In genomic region chr3:79475980-79476379, GRCm38 (mm10) we compare ENCODE assay signal across 18 mouse cellular contexts.
DNase-seq lines count a peak whose midpoint lies in the region; ATAC-seq and TF ChIP-seq lines count a peak whose summit lies in the region.
"Had no signal": no experiment of that assay in that cellular context is flagged by ENCODE, and none has a peak within 500 bp of the region (broad histone marks: within the 10 kb centered on the region; RNA-seq: fewer than 3 reads in every experiment).

No protein-coding gene starts in this region.

- H3K9ac ChIP-seq in heart, embryonic 11.5 days (ENCODE audit: low read depth, low read length) = no peak overlapping the region
- no peak overlapping the region for H3K9ac ChIP-seq in heart, postnatal 0 days (replicated peaks; ENCODE audit: low read depth, low read length)
- H3K9ac ChIP-seq: embryonic facial prominence, embryonic 13.5 days; lung, embryonic 14.5 days; midbrain, embryonic 15.5 days; neural tube, embryonic 13.5 days had no signal

- H3K4me2 ChIP-seq in heart, embryonic 11.5 days = no peak overlapping the region
- no peak overlapping the region for H3K4me2 ChIP-seq in heart, postnatal 0 days (ENCODE audit: low read depth, low read length)
- H3K4me2 ChIP-seq: embryonic facial prominence, embryonic 13.5 days; liver, embryonic 11.5 days; lung, embryonic 14.5 days; midbrain, embryonic 15.5 days; neural tube, embryonic 13.5 days had no signal

- H3K9me3 ChIP-seq in heart, embryonic 11.5 days (replicated peaks; ENCODE audit: control insufficient read depth, low read length) = no peaks in the 10 kb centered on the region
- H3K9me3 ChIP-seq in heart, postnatal 0 days (replicated peaks; ENCODE audit: control insufficient read depth, low read length) = no peaks in the 10 kb centered on the region
- H3K9me3 ChIP-seq: embryonic facial prominence, embryonic 13.5 days; midbrain, embryonic 15.5 days; neural tube, embryonic 13.5 days had no signal

- H3K27ac ChIP-seq in heart, embryonic 11.5 days (ENCODE audit: low read depth, low read length) = no peak overlapping the region
- H3K27ac ChIP-seq in heart, postnatal 0 days (ENCODE audit: low read depth) = peak overlapping the region; percentile 57
- H3K27ac ChIP-seq: embryonic facial prominence, embryonic 13.5 days; macrophage; midbrain, embryonic 15.5 days; neural tube, embryonic 13.5 days had no signal

- intact Hi-C loops in left cerebral cortex, postnatal 4 days (cut with DNase I) = no loop called here

- peaks cover 8% of the 10 kb centered on the region for H3K36me3 ChIP-seq in heart, embryonic 11.5 days (ENCODE audit: control insufficient read depth, insufficient read depth, low read length)
- H3K36me3 ChIP-seq in heart, postnatal 0 days (replicated peaks; ENCODE audit: control insufficient read depth, insufficient read depth, low read length) = peaks cover 45% of the 10 kb centered on the region

- no peak for TF ChIP-seq EP300 in heart, postnatal 0 days (IDR thresholded peaks at IDR 0.05; ENCODE audit: low read depth)

- no peak overlapping the region for H3K4me3 ChIP-seq in heart, embryonic 11.5 days (ENCODE audit: low read depth, low read length)
- H3K4me3 ChIP-seq in heart, postnatal 0 days (ENCODE audit: low read depth, low read length) = no peak overlapping the region
- H3K4me3 ChIP-seq: embryonic facial prominence, embryonic 13.5 days; midbrain, embryonic 15.5 days; neural tube, embryonic 13.5 days had no signal

- no peak for ATAC-seq in heart, embryonic 11.5 days (replicated peaks; ENCODE audit: insufficient number of reproducible peaks, low FRiP score, low TSS enrichment)
- ATAC-seq in heart, postnatal 0 days (ENCODE audit: insufficient read depth, low read depth) = no peak
- ATAC-seq: midbrain, embryonic 15.5 days; Patski had no signal

- no peaks in the 10 kb centered on the region; the same call in 1 of the 2 replicates for H3K4me1 ChIP-seq in heart, embryonic 11.5 days (ENCODE audit: control insufficient read depth, insufficient read depth, low read length)
- peaks cover 9% of the 10 kb centered on the region for H3K4me1 ChIP-seq in heart, postnatal 0 days (ENCODE audit: control insufficient read depth, insufficient read depth)
- H3K4me1 ChIP-seq: embryonic facial prominence, embryonic 13.5 days; midbrain, embryonic 15.5 days had no signal

- DNase-seq in heart, adult 18-20 months = peak; percentile 59 to 61
- DNase-seq in left cerebral cortex, postnatal 4 days = peak; percentile 75
- DNase-seq in left cerebral cortex, adult 9 months (ENCODE audit: low spot score in 2 of 2) = no peak
- peak; percentile 42 for DNase-seq in cerebellum, adult 8-10 months
- no peak for DNase-seq in heart, postnatal 0 days (ENCODE audit: low spot score)
- DNase-seq in natural killer cell, adult 2 months (ENCODE audit: low spot score in 2 of 2) = no peak
- DNase-seq in frontal cortex, postnatal 25 days (ENCODE audit: low spot score in 2 of 2) = no peak
- DNase-seq: B cell, adult 2 months; lung, embryonic 14.5 days; right cerebral cortex, postnatal 25 days; thymus, adult 2 months had no signal

- no peaks in the 10 kb centered on the region for H3K27me3 ChIP-seq in heart, embryonic 11.5 days (ENCODE audit: control insufficient read depth, insufficient read depth, low read length)
- H3K27me3 ChIP-seq in heart, postnatal 0 days (ENCODE audit: control insufficient read depth, insufficient read depth, low read length) = no peaks in the 10 kb centered on the region
- H3K27me3 ChIP-seq: embryonic facial prominence, embryonic 13.5 days; midbrain, embryonic 15.5 days; neural tube, embryonic 13.5 days; Patski had no signal

- TF ChIP-seq CTCF in heart, postnatal 0 days (IDR thresholded peaks at IDR 0.05; ENCODE audit: low read depth) = no peak

- WGBS in heart, embryonic 11.5 days (ENCODE audit: insufficient replicate concordance) = 81% methylated on average over 2 of the region's 2 CpGs
- WGBS in heart, postnatal 0 days = 58% methylated on average over 2 of the region's 2 CpGs

Comparison
In these comparisons a context has a peak if more than half of its experiments do, and no peak if none do; other contexts are left out.
1. DNase-seq: peak in heart, adult 18-20 months (2 of 2), left cerebral cortex, postnatal 4 days (single experiment) and cerebellum, adult 8-10 months (single experiment); none in left cerebral cortex, adult 9 months (0 of 2), heart, postnatal 0 days (single experiment), natural killer cell, adult 2 months (0 of 2) and frontal cortex, postnatal 25 days (0 of 2).